Mouse (Mus musculus) CH12F3 (cell line): ENCODE results near the gene Tpbgl.

ENCODE experiments used
- in situ Hi-C: fragments of 300-500 bp; cut with MboI; formaldehyde crosslinking; loops from 2 replicates; pipeline ENCODE4 v1.14.3; 2020; ENCODE audit warnings: low sequenced_read_pairs

Gene Tpbgl

DNA sequence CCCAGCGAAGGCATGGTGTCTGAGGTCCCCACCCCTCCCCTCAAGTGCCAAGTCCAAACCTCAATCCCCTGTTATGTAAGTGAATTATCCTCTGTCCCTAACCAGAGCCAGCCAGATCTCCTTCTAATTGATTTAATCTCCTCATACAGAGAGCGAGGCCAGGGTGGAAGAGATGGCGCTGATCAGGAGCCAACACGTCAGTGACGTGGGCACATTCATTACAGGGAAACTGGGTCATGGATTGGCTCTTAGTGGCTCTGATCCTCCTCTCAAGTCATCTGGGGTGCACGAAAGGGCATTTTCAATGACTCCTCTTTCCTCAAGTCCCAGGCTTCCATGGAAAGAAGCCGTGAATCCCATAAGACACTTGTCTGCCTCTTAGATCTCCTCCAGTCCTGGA is 17.8 kb upstream of the Tpbgl start:
- in situ Hi-C loops: no loop called here

DNA sequence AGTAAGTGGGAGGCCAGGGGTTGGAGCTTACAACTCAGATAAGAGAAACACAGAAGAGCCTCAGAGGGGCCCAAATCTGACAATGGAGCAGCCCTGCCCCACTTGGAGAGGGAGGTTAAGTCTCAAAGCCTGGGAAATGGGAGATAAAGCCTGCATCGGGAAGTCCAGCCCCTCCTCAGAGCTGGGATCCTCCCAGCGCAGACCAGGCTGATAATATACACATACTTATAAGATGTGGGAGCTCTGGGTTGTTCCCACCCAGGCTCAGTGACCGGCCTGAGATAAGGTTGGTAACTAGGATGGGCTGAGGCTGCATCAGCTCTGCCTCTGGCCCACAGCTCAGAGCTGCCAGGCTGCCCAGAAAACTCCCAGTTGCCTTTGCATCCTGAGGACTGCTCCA is 15.2 kb upstream of the Tpbgl start:
- in situ Hi-C loops: no loop called here

DNA sequence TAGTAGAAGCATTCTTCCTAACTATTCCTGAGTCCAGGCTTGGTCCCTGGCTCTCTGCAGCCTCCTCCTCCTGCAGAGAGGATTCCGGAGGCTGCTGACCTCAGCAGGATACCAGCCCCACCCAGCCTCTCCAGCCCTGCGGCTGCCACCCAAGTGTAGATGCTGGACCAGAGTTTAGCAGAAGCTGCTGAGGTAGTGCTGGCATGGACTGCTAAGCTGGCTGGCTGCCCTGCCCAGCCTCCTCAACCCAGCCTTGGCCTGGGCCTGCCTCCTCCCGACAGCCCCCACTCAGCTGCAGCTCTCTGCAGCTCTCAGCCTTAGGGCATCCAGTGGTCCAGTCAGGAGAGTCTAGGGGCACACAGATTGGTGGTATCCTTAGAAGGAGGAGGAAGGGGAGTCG is 14.3 kb upstream of the Tpbgl start:
- in situ Hi-C loops: no loop called here

DNA sequence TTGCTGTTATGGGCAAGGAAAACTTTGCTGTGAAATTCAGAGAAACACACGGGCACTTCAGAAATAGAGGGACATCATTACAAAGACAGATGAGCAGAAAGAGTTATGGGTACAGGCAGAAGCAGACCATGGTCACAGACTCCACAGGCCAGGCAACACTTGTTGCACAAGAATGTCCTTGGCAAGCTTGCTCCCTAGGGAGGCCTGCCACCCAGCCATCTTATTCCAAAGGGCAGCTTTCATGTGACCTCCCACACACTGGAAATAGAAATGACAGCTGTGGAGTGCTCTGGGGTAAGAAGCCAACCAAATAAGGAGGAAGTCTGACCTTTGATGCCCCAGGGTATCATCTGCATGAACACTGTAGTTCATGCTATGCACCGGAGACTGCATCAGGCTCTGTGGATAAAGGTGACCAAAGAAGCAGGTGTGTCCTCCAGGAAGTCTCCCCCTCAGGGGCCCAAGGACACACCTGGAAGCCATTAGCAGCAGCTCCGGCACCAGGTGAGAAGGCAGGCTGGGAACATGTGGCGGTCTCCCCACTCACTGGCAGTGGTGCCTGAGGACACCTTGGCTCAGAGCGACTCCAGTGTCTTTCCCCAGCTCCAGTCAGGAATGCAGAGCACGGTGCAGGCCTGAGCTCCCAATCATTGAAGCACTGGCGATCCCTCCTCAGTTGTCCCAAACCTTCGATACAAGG is 7.2 kb upstream of the Tpbgl start:
- in situ Hi-C loops: no loop called here

DNA sequence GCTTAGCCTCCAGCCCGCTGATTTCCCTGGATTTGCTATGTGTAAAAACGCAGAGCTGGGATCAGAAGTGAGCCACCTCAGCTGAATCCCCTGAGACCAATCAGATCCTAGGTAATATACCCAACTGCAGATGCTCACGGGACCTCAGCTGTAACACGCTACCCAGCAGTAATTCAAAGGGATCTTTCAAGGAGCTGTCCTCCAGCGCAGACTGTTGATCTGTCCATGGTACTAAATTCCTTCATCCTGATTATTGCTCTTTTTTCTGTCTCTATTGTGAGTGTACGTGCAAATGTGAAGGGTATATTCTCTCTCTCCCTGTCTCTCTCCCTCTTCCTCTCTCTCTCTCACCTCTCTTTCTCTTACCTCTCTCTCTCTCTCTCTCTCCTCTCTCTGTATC is 5.4 kb upstream of the Tpbgl start:
- in situ Hi-C loops: no loop called here

DNA sequence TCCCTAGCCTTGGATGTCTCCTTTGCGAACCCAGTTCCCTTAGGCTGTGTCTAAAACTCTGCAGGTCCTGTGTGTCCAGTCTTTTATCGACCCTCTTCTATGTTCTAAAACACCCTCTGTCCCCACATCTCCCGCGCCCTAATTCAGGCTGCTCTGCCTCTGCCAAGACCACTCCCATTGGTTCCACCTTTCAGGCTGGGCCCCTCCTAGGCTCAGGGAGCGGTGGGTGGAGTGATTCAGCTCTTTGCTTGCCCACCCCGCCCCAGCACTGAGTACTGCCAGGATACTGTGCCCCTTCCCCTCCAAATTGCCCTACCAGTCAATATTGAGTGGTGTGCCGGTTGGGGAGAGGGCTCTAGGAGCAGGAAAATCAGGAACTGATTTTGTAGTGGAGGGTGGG is 463 bp upstream of the Tpbgl start:
- in situ Hi-C loops: no loop called here

DNA sequence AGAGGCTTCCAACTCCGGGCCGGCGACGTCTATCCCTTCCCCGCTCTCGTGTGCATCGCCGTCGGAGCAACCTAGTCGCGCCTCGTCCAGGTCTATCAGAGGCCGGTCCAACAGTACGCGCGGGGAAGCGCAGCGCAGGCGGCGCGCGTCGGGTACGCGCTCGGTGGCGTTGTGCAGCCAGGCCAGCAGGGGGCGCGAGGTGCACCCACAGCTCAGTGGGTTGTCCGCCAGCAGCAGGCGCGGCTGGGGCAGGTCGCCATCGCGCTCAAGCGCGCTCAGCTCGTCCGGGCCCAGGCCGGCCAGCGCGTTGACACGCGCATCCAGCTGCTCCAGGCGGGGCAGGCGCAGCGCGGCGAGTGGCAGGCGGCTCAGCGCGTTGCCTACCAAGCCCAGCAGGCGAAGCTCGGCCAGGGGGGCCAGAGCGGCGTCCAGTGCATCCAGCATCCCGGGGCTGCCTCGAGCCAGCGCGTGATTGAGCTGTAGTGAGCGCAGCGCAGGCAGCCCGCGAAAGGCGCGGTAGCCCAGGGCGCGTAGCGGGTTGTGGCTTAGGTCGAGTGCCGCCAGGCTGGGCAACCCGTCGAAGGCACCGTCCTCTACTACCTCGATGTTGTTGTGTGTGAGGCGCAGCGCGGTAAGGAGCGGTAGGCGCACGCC is 1.1 kb downstream of the Tpbgl start:
- in situ Hi-C loops: no loop called here

DNA sequence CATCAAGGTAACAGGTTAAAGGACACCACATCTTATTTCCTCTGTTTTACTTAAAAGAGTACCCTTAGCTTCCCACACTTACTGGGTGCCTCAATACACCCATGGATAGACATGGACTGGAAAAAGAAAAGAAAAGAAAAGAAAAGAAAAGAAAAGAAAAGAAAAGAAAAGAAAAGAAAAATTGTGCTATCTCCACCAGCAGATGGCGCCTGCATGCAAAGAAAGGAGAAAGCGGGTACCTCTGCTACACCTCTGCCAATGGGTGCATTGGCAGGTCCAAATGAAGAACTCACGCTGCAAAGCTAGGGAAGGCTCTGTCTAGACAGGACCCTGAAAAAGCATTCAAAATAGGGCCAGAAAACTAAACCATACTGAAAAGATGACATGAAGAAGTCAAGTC is 8.0 kb downstream of the Tpbgl start:
- in situ Hi-C loops: loop anchor here (10.0 kb wide), 1 partner anchor 186 kb away; no protein-coding TSS in a partner anchor

DNA sequence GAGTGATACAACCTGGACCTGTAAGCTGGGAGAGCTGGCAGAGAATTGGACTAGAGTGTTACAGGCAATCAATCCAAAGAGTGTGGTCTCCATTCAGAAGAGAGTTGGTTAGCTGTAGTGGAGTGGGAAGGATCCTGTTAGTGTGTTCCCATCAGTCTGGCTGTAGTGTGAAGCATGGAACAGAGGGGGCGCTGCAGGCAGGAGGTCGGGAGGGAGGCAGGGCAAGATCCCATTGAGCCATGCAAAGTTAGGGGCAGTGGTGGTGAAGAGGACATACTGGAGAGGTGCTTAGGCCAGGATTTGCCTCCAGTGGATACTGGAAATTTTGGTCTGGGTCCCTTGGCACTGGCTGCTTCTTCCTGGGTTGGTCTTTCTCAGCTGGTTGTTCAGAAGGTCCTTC is 8.6 kb downstream of the Tpbgl start:
- in situ Hi-C loops: loop anchor here (10.0 kb wide), 1 partner anchor 187 kb away; no protein-coding TSS in a partner anchor

DNA sequence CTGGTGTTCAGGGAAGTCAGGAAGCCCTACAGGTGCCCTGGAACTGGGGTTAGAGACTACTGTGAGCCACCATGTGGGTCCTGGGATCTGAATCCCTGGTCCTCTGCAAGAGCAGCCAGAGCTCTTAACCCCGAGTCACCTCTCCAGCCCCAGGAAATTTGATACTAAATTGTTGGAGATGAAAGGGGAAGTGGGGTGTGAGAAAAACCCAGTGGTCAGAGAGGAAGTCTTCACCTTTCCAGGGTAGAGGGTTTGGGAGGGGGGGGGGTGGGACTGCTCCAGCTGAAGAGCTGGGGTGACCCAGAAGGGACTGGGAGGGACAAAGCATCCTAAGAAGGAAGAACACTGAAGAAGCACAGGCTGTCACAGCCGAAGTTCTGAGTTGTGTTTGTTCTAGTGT is 19.3 kb downstream of the Tpbgl start:
- in situ Hi-C loops: no loop called here

DNA sequence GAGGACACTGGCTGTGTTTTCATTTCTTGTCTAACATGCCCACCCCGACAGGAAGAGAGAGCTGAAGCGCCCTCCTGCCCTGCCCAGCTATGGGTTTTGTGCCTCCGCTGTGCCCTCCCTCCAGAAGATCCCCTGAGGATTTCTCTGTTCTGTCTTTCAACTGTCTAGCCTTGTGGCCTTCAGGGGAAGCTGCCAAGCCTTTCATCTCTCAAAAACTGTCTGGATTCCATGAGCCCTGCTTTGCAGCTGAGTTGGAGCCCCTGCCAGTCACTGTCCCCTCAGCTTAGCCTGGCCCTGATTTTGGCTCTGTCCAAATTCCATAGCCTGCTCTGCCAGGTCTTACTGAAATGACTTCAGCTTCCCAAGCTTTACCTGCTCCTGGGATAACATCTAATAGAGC is 20.1 kb downstream of the Tpbgl start:
- in situ Hi-C loops: no loop called here

DNA sequence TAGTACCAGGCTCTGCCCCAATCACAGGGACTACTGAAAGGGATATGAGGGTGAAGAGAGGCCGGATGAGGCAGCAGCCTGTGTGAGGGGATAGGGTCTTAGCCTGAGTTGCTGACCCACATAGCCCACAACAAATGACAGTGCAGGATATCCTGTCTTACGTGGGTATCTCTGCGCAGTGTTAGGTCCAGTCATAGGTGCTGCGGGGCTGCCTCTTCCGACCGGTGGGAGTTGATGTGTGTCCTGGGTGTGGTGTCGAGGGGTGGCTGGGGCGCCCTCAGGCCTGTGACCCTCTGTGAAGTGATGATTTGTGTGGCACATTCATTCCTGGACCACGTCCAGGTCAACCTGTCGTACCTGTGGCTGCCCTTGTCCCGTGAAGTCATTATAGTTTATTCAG is 20.6 kb downstream of the Tpbgl start:
- in situ Hi-C loops: no loop called here

DNA sequence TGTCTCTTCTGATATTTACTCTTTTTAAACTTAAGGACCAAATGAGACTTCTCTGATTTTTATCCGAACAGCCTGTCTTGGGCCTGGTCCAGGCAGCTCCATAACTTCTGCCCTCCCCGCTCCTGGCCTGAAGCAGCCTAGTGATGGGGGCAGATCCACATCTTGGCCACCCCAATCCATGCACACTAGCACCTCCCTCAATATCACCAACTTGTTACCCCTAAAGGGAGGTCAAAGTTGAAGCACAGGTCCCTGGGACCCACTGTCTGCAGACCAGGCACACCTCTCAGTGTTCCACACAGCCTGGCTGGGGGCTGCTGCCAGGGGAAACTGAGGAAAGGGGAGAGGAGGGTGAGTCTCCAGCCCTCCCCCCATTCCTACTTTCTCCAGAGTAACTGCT is 21.8 kb downstream of the Tpbgl start:
- in situ Hi-C loops: no loop called here

DNA sequence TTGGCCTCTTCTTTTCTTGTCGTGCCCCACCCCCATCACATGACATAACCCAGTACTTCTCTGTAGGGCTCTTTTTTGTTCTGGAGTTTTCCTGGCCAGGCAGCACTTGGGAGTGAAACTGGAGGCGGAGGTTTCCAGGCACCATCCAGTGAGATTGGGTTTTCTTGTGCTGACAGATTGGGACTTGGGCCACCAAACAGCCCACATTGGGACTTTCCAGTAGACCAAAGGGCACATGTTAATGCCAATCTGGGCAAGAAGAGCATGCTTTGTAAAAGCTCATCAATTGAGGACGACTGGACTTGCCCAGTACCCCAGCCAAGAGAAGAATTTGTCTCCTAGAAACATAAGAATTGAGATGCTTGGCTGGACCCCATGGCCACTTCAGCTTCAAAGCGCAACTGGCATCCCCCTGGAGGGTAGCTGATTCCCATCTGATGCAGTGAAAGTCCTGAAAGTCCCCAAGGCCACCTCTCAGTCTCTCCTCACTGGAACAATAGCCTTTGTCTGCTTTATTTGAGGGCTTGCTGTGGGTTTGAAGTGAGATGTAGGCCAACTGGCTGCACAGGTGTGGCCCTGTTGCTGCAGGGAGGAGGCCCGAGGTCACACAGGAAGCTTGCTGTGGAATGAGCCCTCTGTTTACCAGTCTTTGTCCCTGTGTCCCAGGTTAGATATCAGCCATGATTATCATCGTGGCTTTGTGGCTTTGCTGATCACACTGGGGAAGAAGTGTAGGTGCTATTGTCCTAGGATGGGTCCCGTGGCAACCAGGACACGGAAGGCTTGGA is 22.8 kb downstream of the Tpbgl start:
- in situ Hi-C loops: no loop called here

DNA sequence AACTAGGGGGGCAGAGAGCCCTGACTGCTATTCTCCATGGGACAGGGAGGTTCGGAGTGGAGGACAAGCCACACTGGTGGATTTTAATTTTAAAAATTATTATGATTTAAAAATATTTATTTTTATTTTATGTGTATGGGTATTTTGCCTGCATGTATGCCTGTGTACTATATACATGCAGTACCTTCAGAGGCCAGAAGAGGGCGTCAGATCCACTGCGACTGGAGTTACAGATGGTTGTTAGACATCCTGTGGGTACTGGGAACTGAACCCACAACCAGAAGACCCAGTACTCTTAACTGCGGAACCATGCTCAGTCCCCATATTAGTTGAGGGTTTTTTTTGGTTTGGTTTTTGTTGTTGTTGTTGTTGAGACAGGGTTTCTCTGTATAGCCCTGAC is 28.2 kb downstream of the Tpbgl start:
- in situ Hi-C loops: no loop called here

DNA sequence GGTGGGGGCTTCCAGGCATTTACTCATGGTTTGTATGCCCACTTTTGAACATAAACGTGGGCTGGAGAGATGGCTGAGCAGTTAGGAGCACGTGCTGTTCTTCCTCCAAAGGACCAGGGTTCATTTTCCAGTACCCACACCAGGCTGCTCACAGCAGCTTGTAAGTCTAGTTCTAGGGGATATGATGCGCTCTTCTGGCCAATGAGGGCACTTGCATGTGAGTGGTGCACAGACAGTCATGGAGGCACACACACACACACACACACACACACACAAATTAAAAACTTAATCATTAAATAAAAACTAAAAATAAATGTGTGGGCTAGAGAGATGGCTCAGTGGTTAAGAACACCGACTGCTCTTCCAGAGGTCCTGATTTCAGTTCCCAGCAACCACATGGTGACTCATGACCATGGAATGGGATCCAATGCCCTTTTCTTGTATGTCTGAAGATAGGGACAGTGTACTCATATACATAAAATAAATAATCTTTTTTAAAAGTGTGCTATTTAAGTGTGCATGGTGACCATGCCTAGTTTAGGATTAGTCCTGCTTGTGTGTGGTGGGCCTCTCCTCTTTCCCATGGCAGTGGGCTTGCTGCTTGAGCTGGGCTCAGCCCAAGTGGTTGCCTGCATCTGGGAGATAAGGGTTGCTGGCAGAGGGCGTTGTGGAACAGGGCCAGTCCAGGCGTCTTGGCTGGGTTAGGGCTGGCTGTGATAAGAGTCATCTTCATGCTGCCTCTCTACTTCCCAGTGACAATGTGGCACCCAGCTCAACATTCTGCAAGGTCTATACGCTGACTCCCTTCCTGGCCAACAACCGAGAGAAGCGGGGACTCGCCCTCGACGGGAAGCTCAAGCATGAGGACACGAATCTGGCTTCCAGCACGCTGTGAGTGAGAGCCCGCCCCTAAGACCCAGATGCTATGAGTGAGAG is 32.8 kb downstream of the Tpbgl start:
- in situ Hi-C loops: no loop called here

DNA sequence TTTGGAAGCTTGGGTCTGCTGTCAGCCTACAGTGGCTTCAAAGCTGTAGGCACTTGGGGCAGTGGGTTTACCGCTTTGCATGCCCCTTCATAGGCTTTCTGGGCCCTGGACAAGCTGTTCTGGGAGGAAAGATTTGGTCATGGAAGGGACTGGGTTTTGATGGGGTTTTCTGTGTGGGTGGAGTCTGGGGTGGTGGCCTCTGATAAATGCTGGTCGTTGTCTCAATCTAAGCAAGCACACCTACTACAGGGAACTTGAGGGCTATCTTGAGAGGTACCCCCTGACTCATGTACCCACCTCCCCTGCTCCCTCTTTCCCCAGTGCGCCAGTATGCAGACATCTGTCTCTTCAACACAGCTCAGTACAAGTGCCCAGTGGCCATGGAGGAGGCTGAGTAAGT is 34.2 kb downstream of the Tpbgl start:
- in situ Hi-C loops: no loop called here

DNA sequence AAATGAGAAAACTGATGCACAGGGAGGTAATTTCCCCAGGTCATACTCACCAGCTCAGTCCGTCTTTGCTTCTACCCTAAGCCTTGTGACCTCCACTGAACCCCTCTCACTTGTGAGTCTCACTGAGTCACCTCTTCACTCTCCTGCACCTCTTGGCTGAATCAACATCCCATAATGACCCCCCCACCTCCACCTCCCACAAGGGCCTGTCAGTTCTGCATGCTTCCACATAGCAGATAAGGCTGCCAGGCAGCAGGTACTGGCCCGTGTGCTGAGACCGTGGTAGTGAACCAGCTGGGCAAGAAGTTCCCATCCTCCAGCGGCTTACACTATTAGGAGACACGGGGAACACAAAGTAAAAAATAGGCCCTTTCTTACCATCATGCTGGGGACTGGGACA is 36.3 kb downstream of the Tpbgl start:
- in situ Hi-C loops: no loop called here

DNA sequence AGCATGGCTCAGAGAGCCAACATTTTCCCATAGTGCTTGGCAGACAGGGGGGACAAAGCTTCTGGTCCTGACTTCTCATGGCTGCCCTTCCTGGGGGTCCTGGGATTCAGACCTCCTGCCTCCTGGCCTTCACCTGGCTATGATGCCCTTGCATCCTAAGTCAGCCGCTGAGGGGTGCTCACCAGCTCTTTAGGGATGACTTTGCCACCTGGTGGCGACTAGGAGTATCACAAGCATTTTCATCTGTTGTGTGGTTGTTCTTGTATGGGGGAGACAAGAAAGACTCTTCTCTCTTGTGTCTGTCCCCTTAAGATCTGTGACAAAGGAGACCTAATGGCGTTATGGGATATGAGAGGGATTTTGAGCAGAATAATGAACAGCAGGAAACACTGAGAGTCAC is 36.8 kb downstream of the Tpbgl start:
- in situ Hi-C loops: no loop called here

DNA sequence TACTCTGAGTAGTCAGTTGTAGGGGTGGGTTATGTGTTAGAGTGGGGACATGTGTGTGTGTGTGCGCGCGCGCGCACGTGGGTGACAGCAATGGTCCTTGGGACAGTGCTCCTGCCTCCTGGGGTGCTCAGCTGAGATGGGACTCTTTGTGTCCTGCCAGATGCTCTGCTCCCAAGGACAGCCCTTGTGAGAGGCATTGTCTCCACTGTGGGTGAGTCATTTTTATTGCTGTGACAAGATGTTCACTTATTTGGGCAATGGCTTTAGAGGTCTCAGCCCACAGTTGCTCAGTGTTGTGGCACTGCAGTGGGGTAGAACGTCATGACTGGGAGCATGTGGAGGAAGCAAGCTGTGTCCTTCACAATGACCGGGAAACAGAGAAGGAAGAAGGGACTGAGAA is 40.9 kb downstream of the Tpbgl start:
- in situ Hi-C loops: no loop called here

DNA sequence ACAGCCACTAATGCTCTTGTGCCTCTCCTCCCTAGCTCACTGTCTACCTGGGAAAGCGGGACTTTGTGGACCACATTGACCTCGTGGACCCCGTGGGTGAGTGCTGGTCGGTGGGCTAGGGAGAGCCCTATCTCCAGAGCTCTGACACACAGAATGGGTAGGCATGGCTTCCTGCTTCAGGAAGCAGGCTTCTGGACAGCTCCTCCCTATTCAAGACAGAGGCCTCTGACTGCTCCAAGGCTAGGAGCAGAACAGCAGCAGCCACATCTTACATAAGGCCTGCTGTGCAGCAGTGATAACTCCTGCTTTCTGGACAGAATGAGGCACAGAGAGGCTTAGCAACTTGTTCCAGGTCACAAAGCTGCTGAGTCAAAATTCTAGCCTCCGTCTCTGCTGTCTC is 43.3 kb downstream of the Tpbgl start:
- in situ Hi-C loops: no loop called here
